Mouse (Mus musculus) embryonic fibroblast, embryonic 13.5 days (primary cell): ENCODE results near the gene Filip1.

Source experiments
- CTCF ChIP-seq: IDR thresholded peaks from 2 replicates; pipeline ENCODE4 v1.5.1; 2011; ENCODE audit warnings: mild to moderate bottlenecking, control low read depth, low read length, moderate library complexity, borderline replicate concordance; ENCODE audit not compliant: insufficient read depth
- POLR2A ChIP-seq: IDR thresholded peaks from 2 replicates; pipeline ENCODE4 v1.6.1; 2011; ENCODE audit warnings: low read depth, mild to moderate bottlenecking, control low read depth, low read length, moderate library complexity

DNA sequence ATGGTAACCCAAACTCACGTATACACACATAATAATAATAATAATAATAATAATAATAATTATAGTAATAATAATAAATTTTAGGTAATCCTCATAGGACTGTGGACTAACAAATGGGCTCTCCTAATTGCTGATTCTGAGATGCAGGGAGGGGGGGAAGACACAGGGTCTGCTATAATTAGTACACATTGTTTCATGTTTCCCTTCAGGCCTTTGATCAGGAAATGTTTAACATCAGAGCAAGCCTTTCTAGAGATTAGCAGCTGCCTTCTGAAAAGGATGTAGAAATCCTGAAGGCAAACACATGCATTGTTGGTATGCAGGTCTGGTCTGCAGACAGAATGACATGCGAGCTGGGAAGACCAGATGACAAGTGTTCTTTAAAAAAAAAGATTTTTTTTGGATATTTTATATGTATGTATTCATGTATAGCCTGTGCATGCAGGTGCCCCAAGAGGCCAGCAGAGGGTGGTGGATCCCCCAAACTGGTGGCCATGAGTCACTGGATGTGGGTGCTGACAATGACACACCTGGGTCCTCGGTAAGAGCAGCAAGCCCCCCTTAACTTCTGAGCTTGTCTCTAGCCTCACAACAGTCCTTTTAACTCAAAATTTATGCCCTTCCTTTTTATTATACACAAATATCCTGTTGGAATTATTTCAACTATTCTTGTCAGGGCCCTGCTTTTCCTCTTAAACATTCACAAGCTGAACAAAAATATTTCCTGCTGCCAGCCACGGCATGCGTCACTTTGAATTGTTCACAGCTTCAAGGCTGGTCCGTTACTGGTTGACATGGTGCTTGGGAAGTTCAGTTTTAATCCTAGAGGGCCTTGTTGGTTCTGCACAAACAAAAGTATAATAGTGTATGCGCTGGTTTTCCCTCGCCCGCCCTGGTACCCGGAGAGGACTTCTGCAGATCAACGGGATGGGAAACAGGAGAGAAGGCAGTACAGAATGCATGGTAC is 127.1 kb downstream of the Filip1 start:
- TF ChIP-seq CTCF (no peak), POLR2A (no peak)
